Mouse (Mus musculus) left cerebral cortex, postnatal 4 days (tissue): ENCODE results near the gene Vrtn. TPM values are rescaled to one million over a fixed set of nuclear protein-coding genes. Genes with fewer than 3 reads are reported as not detected.

Experiments used
- DNase-seq: peaks from one replicate; pipeline ENCODE4 v3.0.0-alpha.2; 2022
- intact Hi-C: fragments of 180-260 bp; cut with DNase I; formaldehyde crosslinking; loops from one replicate; pipeline ENCODE4 v1.15.1; 2025
- total RNA-seq, 2 experiments: library from RNA; stranded (reverse); gene quantifications; 2 replicates each; pipeline ENCODE4 v1.2.3; 2021

Vrtn gene
- total RNA-seq = not detected

GRCm38 (mm10) chr12:84640654-84641053 lies at the start of gene Vrtn:
Vrtn (plus strand) TSS chr12:84641019.
- intact Hi-C loops = no loop called here
- no peak for DNase-seq

- intact Hi-C loops = no loop called here
- no peak for DNase-seq
Measured at GRCm38 (mm10) chr12:84598324-84598723, 42.5 kb upstream of the Vrtn start.

- intact Hi-C loops = no loop called here
- DNase-seq = no peak
Measured at GRCm38 (mm10) chr12:84604001-84604400, 36.8 kb upstream of the Vrtn start.

- DNase-seq = no peak
- intact Hi-C loops = no loop called here
Measured at GRCm38 (mm10) chr12:84605860-84606259, 35.0 kb upstream of the Vrtn start.

- intact Hi-C loops = no loop called here
- no peak for DNase-seq
Measured at GRCm38 (mm10) chr12:84611718-84612117, 29.1 kb upstream of the Vrtn start.

- intact Hi-C loops = no loop called here
- DNase-seq = no peak
Measured at GRCm38 (mm10) chr12:84612518-84612917, 28.3 kb upstream of the Vrtn start.

- no peak for DNase-seq
- intact Hi-C loops = no loop called here
Measured at GRCm38 (mm10) chr12:84614001-84614400, 26.8 kb upstream of the Vrtn start.

- intact Hi-C loops = no loop called here
- DNase-seq = no peak
Measured at GRCm38 (mm10) chr12:84614524-84614923, 26.3 kb upstream of the Vrtn start.

GRCm38 (mm10) chr12:84616977-84617630 lies 23.7 kb upstream of the Vrtn start, which contains the start of gene Abcd4:
Abcd4 (minus strand) TSS chr12:84617413.
- intact Hi-C loops = no loop called here
- peak; percentile 94 for DNase-seq

- intact Hi-C loops = no loop called here
- DNase-seq = no peak
Measured at GRCm38 (mm10) chr12:84617663-84618062, 23.2 kb upstream of the Vrtn start.

GRCm38 (mm10) chr12:84620975-84621374 lies 19.8 kb upstream of the Vrtn start:
- intact Hi-C loops = no loop called here
- no peak for DNase-seq

- no peak for DNase-seq
- intact Hi-C loops = no loop called here
Measured at GRCm38 (mm10) chr12:84624601-84625000, 16.2 kb upstream of the Vrtn start.

- DNase-seq = peak; percentile 11
- intact Hi-C loops = no loop called here
Measured at GRCm38 (mm10) chr12:84625116-84625515, 15.7 kb upstream of the Vrtn start.

- intact Hi-C loops = no loop called here
- no peak for DNase-seq
Measured at GRCm38 (mm10) chr12:84631867-84632266, 9.0 kb upstream of the Vrtn start.

- intact Hi-C loops = no loop called here
Measured at GRCm38 (mm10) chr12:84640253-84640652, 566 bp upstream of the Vrtn start.

GRCm38 (mm10) chr12:84650234-84650633 lies 9.4 kb downstream of the Vrtn start:
- intact Hi-C loops = no loop called here
- DNase-seq = peak; percentile 60

More at GRCm38 (mm10) chr12:84640253-84640652, 566 bp upstream of the Vrtn start:
- no peak for DNase-seq

- peak; percentile 68 for DNase-seq
- intact Hi-C loops = loop anchor here (2.0 kb wide), 1 partner anchor 101 kb away; no protein-coding TSS in a partner anchor
Measured at GRCm38 (mm10) chr12:84653912-84654311, 13.1 kb downstream of the Vrtn start.

GRCm38 (mm10) chr12:84670555-84670954 lies 29.7 kb downstream of the Vrtn start:
- intact Hi-C loops = no loop called here
- DNase-seq = peak; percentile 43

- DNase-seq = no peak
- intact Hi-C loops = no loop called here
Measured at GRCm38 (mm10) chr12:84671646-84672045, 30.8 kb downstream of the Vrtn start.

- intact Hi-C loops = no loop called here
- no peak for DNase-seq
Measured at GRCm38 (mm10) chr12:84674666-84675526, 34.1 kb downstream of the Vrtn start.

- DNase-seq = no peak
- intact Hi-C loops = no loop called here
Measured at GRCm38 (mm10) chr12:84676011-84676410, 35.2 kb downstream of the Vrtn start.

- peak; percentile 39 for DNase-seq
- intact Hi-C loops = no loop called here
Measured at GRCm38 (mm10) chr12:84684569-84684968, 43.8 kb downstream of the Vrtn start.
